Comparison of ENCODE assay signal across 10 mouse cellular contexts in the genomic region with DNA sequence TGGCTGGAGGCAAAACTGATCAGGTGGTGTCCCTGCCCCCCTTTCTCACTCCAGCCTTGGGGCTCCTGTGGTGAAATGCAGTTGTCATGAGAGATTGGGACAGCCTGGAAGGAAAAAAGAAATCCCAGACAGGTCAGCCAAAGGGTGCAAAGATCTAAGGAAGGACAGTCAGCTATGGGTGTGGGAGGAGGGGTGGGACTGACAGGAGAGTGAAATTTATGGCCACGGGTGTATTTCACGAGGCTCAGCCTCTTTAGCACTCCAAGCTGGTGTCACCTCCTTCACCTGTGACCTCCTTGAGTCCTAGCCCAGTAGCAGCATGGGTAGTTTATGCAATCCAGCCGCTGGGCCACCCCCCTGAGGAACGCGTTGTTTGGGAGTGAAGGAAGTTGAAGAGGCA.
DNase-seq lines count a peak whose midpoint lies in the region; ATAC-seq and TF ChIP-seq lines count a peak whose summit lies in the region.
"Had no signal": no experiment of that assay in that cellular context is flagged by ENCODE, and none has a peak within 500 bp of the region (broad histone marks: within the 10 kb centered on the region; RNA-seq: fewer than 3 reads in every experiment).

No protein-coding gene starts in this region.

- ATAC-seq in lung, embryonic 16.5 days (ENCODE audit: low read depth) = peak; percentile 45

- intact Hi-C loops in gastrocnemius, adult 2 months (cut with DNase I) = no loop called here

- TF ChIP-seq CTCF in gastrocnemius, adult 2 months (IDR thresholded peaks at IDR 0.05) = no peak

- no peaks in the 10 kb centered on the region for H3K9me3 ChIP-seq in lung, embryonic 16.5 days (ENCODE audit: control insufficient read depth, low read length)
- H3K9me3 ChIP-seq: limb, embryonic 12.5 days had no signal

- H3K27ac ChIP-seq in gastrocnemius, adult 2 months = peak overlapping the region; percentile 97
- H3K27ac ChIP-seq in lung, embryonic 16.5 days (ENCODE audit: low read length) = no peak overlapping the region
- H3K27ac ChIP-seq: limb, embryonic 12.5 days had no signal

- H3K9ac ChIP-seq in lung, embryonic 16.5 days (ENCODE audit: low read length) = no peak overlapping the region
- H3K9ac ChIP-seq: limb, embryonic 12.5 days had no signal

- H3K36me3 ChIP-seq in lung, embryonic 16.5 days (ENCODE audit: control insufficient read depth, insufficient read depth, low read length) = no peaks in the 10 kb centered on the region
- H3K36me3 ChIP-seq: limb, embryonic 12.5 days had no signal

- WGBS in lung, embryonic 16.5 days = 7% methylated on average over 5 of the region's 5 CpGs

- H3K4me1 ChIP-seq in lung, embryonic 16.5 days (replicated peaks; ENCODE audit: control insufficient read depth, insufficient read depth, low read length) = 0 out of 2 replicates have a peak, but pooled peaks cover 3% of the 10 kb centered on the region

- no peak overlapping the region for H3K4me2 ChIP-seq in lung, embryonic 16.5 days (ENCODE audit: low read depth, low read length)
- H3K4me2 ChIP-seq: limb, embryonic 12.5 days had no signal

- H3K4me3 ChIP-seq in gastrocnemius, adult 2 months = peak overlapping the region; percentile 50
- H3K4me3 ChIP-seq in lung, embryonic 16.5 days (ENCODE audit: low read length) = no peak overlapping the region
- H3K4me3 ChIP-seq: limb, embryonic 12.5 days had no signal

- no peaks in the 10 kb centered on the region for H3K27me3 ChIP-seq in lung, embryonic 16.5 days (ENCODE audit: control insufficient read depth, insufficient read depth, low read depth, low read length)
- H3K27me3 ChIP-seq: limb, embryonic 12.5 days had no signal

- DNase-seq in kidney, adult 11 months = peak; percentile 41
- DNase-seq in kidney, adult 18-20 months = no peak
- DNase-seq in gastrocnemius, adult 2 months = peak; percentile 90
- peak; percentile 10 to 32 for DNase-seq in kidney, adult 8-10 months
- no peak for DNase-seq in spleen, adult 18-20 months
- no peak for DNase-seq in cerebellum, adult 9-11 months
- no peak for DNase-seq in thymus, postnatal 14 days
- DNase-seq: thymus, postnatal 36 days had no signal

Comparison
In these comparisons a context has a peak if more than half of its experiments do, and no peak if none do; other contexts are left out.
1. DNase-seq: peak in kidney, adult 11 months (single experiment), gastrocnemius, adult 2 months (single experiment) and kidney, adult 8-10 months (2 of 2); none in kidney, adult 18-20 months (single experiment), spleen, adult 18-20 months (0 of 2), cerebellum, adult 9-11 months (single experiment) and thymus, postnatal 14 days (single experiment).